Mouse (Mus musculus): Measurements from ENCODE around the gene Hras. TPM values are rescaled to one million over a fixed set of nuclear protein-coding genes. Genes with fewer than 3 reads are reported as not detected.

Hras gene
- polyA plus RNA-seq, 1 experiment from 2014 or later: 112 TPM

GRCm38 (mm10) chr7:141143112-141143511 is 50.7 kb downstream of the Hras start:
- H3K27me3 ChIP-seq (replicated peaks; ENCODE audit: control insufficient read depth, insufficient read depth, low read length): no peaks in the 10 kb centered on the region
- no peak overlapping the region for H3K9ac ChIP-seq (ENCODE audit: low read depth, low read length)
- no peak overlapping the region for H3K4me2 ChIP-seq
- 0 out of 2 replicates have a peak, but pooled peaks have one; percentile 30 for ATAC-seq (replicated peaks; ENCODE audit: low FRiP score)
- peaks cover 46% of the 10 kb centered on the region for H3K36me3 ChIP-seq (ENCODE audit: control insufficient read depth, insufficient read depth, low read length)
- no peaks in the 10 kb centered on the region for H3K9me3 ChIP-seq (ENCODE audit: control insufficient read depth, low read length)
- H3K27ac ChIP-seq (ENCODE audit: low read depth, low read length): no peak overlapping the region
- H3K4me1 ChIP-seq (replicated peaks; ENCODE audit: control insufficient read depth, insufficient read depth, low read length): peaks cover 50% of the 10 kb centered on the region
- DNase-seq (ENCODE audit: low spot score): no peak
- no peak overlapping the region for H3K4me3 ChIP-seq (ENCODE audit: low read depth, low read length)
- WGBS: 47% methylated on average over 5 of the region's 5 CpGs

GRCm38 (mm10) chr7:141141326-141141725 is 52.5 kb downstream of the Hras start:
- Histone ChIP-seq H3K27ac (ENCODE audit: low read depth, low read length) (peak overlapping the region; percentile 38; the same call in 1 of the 2 replicates), H3K4me3 (ENCODE audit: low read depth, low read length) (no peak overlapping the region), H3K27me3 (replicated peaks; ENCODE audit: control insufficient read depth, insufficient read depth, low read length) (no peaks in the 10 kb centered on the region), H3K4me2 (no peak overlapping the region), H3K4me1 (replicated peaks; ENCODE audit: control insufficient read depth, insufficient read depth, low read length) (peaks cover 37% of the 10 kb centered on the region), H3K36me3 (ENCODE audit: control insufficient read depth, insufficient read depth, low read length) (peaks cover 48% of the 10 kb centered on the region), H3K9me3 (ENCODE audit: control insufficient read depth, low read length) (no peaks in the 10 kb centered on the region), H3K9ac (ENCODE audit: low read depth, low read length) (no peak overlapping the region)
- 72% methylated on average over 4 of the region's 4 CpGs for WGBS
- DNase-seq (ENCODE audit: low spot score) (no peak), ATAC-seq (replicated peaks; ENCODE audit: low FRiP score) (peak; percentile 26)

MicroRNAs encoded within 50 kb of the gene (microRNA counts, 519-probe panel; counts per million panel counts)
- 6,029 counts per million, percentile 67 among the panel's probes with 10 or more counts for microRNA mmu-miR-210

Small RNA genes lying within 50 kb of the gene (microRNA-seq; reads per million reads assigned to microRNA genes)
- 1,423 reads per million, percentile 77 among the genes with 10 or more reads in this experiment for gene Mir210 (ENCODE audit: borderline number of aligned reads)

Other genes starting within 250 kb of the Hras start
- 0.58 and 0.60 TPM in 2 replicates for gene Ifitm5, start 243.7 kb downstream of the Hras start, polyA plus RNA-seq (2014; fragmentation: Nextera tagmentation; extraction: Ambion mirVana)
- not detected in 2 replicates for gene Gm45717, start 238.1 kb downstream of the Hras start, polyA plus RNA-seq (2014; fragmentation: Nextera tagmentation; extraction: Ambion mirVana)
- gene Ifitm2, start 238.0 kb downstream of the Hras start, polyA plus RNA-seq (2014; fragmentation: Nextera tagmentation; extraction: Ambion mirVana): 478 and 500 TPM in 2 replicates
- gene Ifitm1, start 226.8 kb downstream of the Hras start, polyA plus RNA-seq (2014; fragmentation: Nextera tagmentation; extraction: Ambion mirVana): 32.7 and 33.5 TPM in 2 replicates
- 45.0 and 47.5 TPM in 2 replicates for gene Ifitm3, start 183.2 kb downstream of the Hras start, polyA plus RNA-seq (2014; fragmentation: Nextera tagmentation; extraction: Ambion mirVana)
- gene Ifitm6, start 176.1 kb downstream of the Hras start, polyA plus RNA-seq (2014; fragmentation: Nextera tagmentation; extraction: Ambion mirVana): 0.90 and 0.97 TPM in 2 replicates
- not detected in 2 replicates for gene Gm17387, start 164.9 kb downstream of the Hras start, polyA plus RNA-seq (2014; fragmentation: Nextera tagmentation; extraction: Ambion mirVana)
- 3.4 and 4.7 TPM in 2 replicates for gene B4galnt4, start 132.9 kb downstream of the Hras start, polyA plus RNA-seq (2014; fragmentation: Nextera tagmentation; extraction: Ambion mirVana)
- 1.9 and 2.7 TPM in 2 replicates for gene Pkp3, start 115.8 kb downstream of the Hras start, polyA plus RNA-seq (2014; fragmentation: Nextera tagmentation; extraction: Ambion mirVana)
- 21.4 and 23.5 TPM in 2 replicates for gene Sigirr, start 93.4 kb downstream of the Hras start, polyA plus RNA-seq (2014; fragmentation: Nextera tagmentation; extraction: Ambion mirVana)
- gene Ano9, start 76.2 kb downstream of the Hras start, polyA plus RNA-seq (2014; fragmentation: Nextera tagmentation; extraction: Ambion mirVana): 0.09 and 0.41 TPM in 2 replicates
- 134 and 147 TPM in 2 replicates for gene Ptdss2, start 71.6 kb downstream of the Hras start, polyA plus RNA-seq (2014; fragmentation: Nextera tagmentation; extraction: Ambion mirVana)
- gene Rnh1, start 21.1 kb downstream of the Hras start, polyA plus RNA-seq (2014; fragmentation: Nextera tagmentation; extraction: Ambion mirVana): 91.2 and 93.7 TPM in 2 replicates
- 20.8 and 20.9 TPM in 2 replicates for gene Lrrc56, start 152 bp upstream of the Hras start, polyA plus RNA-seq (2014; fragmentation: Nextera tagmentation; extraction: Ambion mirVana)
- gene Lmntd2, start 20.1 kb upstream of the Hras start, polyA plus RNA-seq (2014; fragmentation: Nextera tagmentation; extraction: Ambion mirVana): 1.8 and 2.6 TPM in 2 replicates
- 35.1 TPM in 2 replicates for gene Rassf7, start 21.9 kb upstream of the Hras start, polyA plus RNA-seq (2014; fragmentation: Nextera tagmentation; extraction: Ambion mirVana)
- 70.9 and 81.0 TPM in 2 replicates for gene Phrf1, start 34.8 kb upstream of the Hras start, polyA plus RNA-seq (2014; fragmentation: Nextera tagmentation; extraction: Ambion mirVana)
- 4.0 and 4.1 TPM in 2 replicates for gene Irf7, start 72.5 kb upstream of the Hras start, polyA plus RNA-seq (2014; fragmentation: Nextera tagmentation; extraction: Ambion mirVana)
- 0.44 and 0.53 TPM in 2 replicates for gene Cdhr5, start 82.8 kb upstream of the Hras start, polyA plus RNA-seq (2014; fragmentation: Nextera tagmentation; extraction: Ambion mirVana)
- 1.2 and 1.6 TPM in 2 replicates for gene Sct, start 85.1 kb upstream of the Hras start, polyA plus RNA-seq (2014; fragmentation: Nextera tagmentation; extraction: Ambion mirVana)
- 0.16 and 0.17 TPM in 2 replicates for gene Drd4, start 98.0 kb upstream of the Hras start, polyA plus RNA-seq (2014; fragmentation: Nextera tagmentation; extraction: Ambion mirVana)
- gene Deaf1, start 133.7 kb upstream of the Hras start, polyA plus RNA-seq (2014; fragmentation: Nextera tagmentation; extraction: Ambion mirVana): 48.6 and 54.0 TPM in 2 replicates
- 22.2 and 27.4 TPM in 2 replicates for gene Tmem80, start 133.7 kb upstream of the Hras start, polyA plus RNA-seq (2014; fragmentation: Nextera tagmentation; extraction: Ambion mirVana)
- gene Eps8l2, start 144.9 kb upstream of the Hras start, polyA plus RNA-seq (2014; fragmentation: Nextera tagmentation; extraction: Ambion mirVana): 5.4 and 7.7 TPM in 2 replicates
- gene Taldo1, start 198.2 kb upstream of the Hras start, polyA plus RNA-seq (2014; fragmentation: Nextera tagmentation; extraction: Ambion mirVana): 442 and 472 TPM in 2 replicates
- gene Gatd1, start 220.1 kb upstream of the Hras start, polyA plus RNA-seq (2014; fragmentation: Nextera tagmentation; extraction: Ambion mirVana): 35.0 and 41.6 TPM in 2 replicates
- 0.16 and 0.27 TPM in 2 replicates for gene Cend1, start 235.5 kb upstream of the Hras start, polyA plus RNA-seq (2014; fragmentation: Nextera tagmentation; extraction: Ambion mirVana)
- gene Slc25a22, start 243.9 kb upstream of the Hras start, polyA plus RNA-seq (2014; fragmentation: Nextera tagmentation; extraction: Ambion mirVana): 36.9 and 39.4 TPM in 2 replicates